Mouse (Mus musculus) left cerebral cortex, postnatal 4 days (tissue): ENCODE measurements at regions not wholly inside any gene's neighbourhood (a gene's known extent, or its start where the extent isn't known, plus 50 kb on each side); places are given as distances from the start of the nearest gene placed in this dataset.
A peak's percentile ranks its signal among the peaks of the same experiment; 100 is the strongest.

Source experiments
- DNase-seq: peaks from one replicate; pipeline ENCODE4 v3.0.0-alpha.2; 2022
- intact Hi-C: fragments of 180-260 bp; cut with DNase I; formaldehyde crosslinking; loops from one replicate; pipeline ENCODE4 v1.15.1; 2025

DNA sequence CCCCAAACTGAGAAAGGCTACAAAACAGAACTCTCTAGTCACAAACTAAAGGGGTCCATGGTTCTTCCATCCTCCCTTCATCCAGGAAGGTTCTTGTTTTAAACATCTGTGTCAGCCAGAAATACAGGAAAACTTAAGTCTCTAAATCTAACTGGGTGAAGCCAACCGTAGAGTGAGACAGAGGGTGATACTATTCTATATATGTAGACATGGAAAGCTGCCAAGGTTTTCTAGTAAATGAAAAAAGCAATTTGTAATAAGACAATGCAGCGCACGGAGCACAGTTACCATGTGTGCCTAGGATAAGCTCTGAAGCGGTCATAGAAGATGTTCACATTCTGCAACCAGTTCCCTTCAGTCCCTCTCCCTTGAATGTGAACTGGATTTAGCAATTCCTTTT, 55.4 kb downstream of the Ppp1r3c start:
- no peak for DNase-seq
- intact Hi-C loops: no loop called here

DNA sequence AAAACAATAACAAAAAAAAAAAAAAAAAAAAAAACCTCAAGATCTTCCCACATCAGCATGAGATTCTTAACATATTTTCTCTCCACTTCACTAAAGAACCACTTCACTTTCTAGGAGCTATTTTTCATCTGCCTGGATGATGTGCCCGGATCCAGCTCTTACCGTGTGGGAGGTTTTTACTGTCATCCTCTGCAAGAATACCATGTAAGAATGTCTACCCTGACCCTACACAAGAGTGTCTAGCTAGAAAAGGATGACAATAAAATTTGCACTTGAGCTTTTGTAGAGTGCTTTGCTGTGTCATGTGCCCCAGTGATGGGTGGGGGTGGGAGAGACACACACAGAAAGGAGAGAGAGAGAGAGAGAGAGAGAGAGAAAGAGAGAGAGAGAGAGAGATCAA, 56.1 kb downstream of the Ppp1r3c start:
- DNase-seq: no peak

DNA sequence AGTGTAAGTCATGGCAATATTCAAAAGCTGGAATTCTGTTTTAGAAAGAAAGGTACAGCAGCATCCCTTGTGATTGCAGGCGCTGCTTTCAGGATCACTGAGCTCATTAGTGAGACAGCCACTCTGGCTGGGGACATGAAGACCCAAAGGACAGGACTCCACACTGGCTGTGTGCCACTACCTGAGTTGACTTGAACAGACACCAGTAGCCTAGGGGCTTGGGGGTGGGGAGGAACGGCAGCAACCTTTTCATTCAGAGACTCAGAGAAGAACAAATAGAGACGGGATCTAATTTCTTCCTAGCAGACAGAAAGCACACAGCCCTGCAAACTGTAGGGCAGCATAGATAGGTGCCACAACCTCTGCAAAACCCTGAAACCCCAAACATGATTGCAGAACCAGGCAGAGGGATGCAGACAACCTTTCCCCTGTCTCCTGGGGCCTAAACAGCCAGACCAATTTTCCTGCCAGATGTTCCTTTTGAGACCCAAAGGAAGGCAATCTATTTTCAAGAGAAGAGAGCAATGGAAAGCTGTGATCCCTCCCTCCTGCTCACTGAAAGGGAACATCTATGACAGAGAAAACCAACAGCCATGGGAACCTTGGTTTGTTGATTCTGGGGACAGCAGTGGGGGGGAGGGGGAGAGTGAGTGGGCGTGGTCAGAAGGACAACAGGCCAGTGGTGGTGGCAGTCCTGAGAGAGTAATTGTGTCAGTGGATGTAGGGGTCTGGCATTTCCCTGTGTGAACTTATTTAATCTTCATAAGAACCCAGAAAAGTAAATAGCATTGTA, 57.2 kb downstream of the Ppp1r3c start:
- DNase-seq: peak; percentile 50
- intact Hi-C loops: no loop called here

More for the DNA sequence above, 56.1 kb downstream of the Ppp1r3c start:
- intact Hi-C loops: no loop called here

DNA sequence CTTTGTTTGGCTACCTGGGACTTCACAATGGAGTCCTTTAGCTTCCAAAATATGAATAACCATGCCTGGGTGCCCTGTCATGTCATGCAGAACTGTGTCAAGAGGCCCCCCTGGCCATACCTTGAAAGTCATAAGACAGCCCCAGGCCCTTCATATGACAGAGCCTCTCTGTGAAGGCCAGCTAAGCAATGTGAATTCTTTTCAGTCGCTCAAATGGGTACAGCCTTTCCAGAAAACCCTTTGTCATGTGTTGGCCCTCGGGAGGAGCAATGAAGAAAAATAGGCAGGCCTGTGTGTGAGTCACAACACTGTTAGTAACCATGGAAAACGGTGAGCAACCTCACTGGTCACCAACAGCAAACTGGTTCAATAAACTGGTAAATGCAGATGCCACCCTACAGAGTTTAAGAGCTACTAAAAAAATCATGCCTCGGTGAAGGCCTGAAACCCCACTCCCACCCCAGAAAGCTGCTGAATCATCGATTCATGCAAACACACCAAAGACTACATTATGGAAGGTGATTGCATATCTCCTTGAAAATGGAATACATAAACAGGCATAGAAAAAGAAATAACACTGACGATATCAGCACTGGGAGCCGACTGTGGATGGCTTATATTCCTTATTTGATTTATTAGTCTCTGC, 57.9 kb downstream of the Ppp1r3c start:
- intact Hi-C loops: no loop called here
- no peak for DNase-seq

DNA sequence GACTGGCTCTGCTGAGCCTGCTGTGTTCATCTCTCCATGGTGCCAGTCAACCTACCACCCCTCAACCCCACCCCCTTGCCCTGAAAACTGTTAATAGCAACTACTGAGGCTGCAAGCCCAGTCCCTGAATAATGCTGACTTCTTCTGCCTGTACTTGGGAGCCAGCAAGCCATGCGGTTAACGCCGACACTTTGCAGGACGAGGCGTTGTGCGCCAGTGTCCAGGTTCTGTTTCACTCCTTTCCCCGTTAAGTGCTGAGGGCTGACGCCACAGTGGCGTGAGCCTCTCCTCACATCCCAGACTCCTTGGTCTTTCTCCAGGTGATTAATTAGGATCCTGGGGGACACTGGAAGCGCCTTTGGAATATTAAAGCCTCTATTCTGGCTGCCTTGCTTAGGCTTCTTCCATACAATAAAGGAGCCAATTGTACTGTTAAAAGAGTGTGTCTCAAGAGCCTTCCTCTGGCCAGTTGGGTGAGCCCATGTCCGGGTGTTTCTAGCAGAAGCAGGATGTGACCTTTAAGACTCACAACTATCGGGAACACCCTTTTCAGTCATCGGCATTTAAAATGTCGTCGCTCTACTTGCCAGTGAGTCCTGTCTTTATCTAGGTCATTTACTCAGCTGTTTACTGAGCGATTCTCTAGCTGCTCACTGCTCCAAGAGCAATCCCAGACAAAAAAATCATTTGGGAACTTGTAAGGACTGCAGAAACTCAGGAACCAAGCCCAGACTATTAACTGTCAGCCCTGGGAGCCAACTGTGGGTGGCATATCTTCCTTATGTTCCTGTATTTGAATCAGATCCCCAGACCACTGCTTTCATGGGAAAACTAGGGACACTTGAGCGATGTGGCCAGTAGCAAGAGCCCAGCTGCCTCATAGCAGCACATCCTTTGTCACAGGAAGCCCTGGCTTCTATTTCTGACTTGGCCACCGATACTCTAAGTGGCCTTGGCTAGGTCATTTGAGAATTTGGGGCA, 59.1 kb downstream of the Ppp1r3c start:
- intact Hi-C loops: no loop called here
- no peak for DNase-seq

DNA sequence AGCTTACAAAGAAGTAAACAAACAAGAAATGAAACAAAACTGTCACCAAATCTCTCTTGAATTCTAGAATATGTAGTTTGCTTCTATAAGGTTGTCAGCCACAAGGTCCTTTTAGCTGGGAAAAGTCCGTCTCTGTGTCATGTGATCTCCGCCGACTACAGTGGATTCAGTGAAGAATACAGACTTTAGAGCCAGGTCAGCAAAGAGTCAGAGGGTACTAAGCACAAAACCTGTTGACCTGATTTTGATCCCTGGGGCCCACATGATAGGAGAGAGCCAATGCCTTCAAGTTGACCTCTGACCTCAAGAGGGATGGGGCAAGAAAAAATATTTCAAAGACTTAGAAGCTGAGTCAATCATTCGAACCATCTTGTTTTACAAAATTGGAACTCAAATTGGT, 61.5 kb downstream of the Ppp1r3c start:
- no peak for DNase-seq
- intact Hi-C loops: no loop called here

DNA sequence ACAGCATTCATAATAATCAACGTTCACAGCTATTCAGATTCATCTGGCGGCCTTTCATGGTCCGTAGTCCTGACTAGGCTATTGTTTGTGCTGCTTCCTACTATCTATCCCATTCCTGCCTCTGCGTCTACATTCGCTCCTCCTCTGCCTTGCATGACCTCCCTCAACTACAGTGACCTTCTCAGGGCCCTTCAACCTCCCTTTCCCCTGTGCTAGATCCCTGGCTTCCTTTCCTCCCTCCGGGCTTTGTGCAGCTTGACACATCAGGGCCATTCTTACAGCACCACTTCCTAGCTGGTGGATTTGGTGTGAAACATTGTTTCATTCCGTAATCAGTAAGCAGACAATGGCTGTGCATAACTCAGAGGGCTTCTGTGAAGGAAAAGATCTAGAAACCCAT, 65.6 kb downstream of the Ppp1r3c start:
- no peak for DNase-seq
- intact Hi-C loops: no loop called here
